Mouse (Mus musculus): ENCODE measurements at regions not wholly inside any gene's neighbourhood (a gene's known extent, or its start where the extent isn't known, plus 50 kb on each side); places are given as distances from the start of the nearest gene placed in this dataset.
A peak's percentile ranks its signal among the peaks of the same experiment; 100 is the strongest.
"Not testable (repeated sequence)": the region's sequence is repeated elsewhere in the genome, so short reads cannot be mapped to it uniquely, and the experiment has no call there.

DNA sequence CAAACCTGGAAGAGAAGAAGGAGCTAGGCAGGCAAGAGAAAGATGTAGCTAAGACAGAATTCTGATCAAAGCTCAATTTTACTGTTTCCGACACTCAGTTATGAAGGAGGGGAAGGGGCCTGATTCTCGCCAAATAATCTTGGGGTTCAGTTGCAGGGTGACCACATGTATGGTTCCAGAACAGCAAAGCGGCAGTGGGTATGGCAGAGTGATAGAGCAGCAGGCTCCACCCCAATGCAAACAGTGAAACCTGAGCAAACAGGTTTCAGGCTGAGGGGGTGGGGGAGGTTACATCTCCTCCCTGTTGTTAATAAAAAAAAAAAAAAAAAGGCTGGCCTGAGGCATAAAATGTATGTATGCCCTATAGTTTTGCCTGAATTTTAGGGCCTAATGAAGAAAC is 335.3 kb upstream of the Slc10a2 start:
- H3K27ac ChIP-seq (ENCODE audit: low read length); H3K36me3 ChIP-seq (ENCODE audit: control insufficient read depth, insufficient read depth, low read length); H3K4me2 ChIP-seq (replicated peaks; ENCODE audit: low read depth, low read length); H3K27me3 ChIP-seq (ENCODE audit: control insufficient read depth, insufficient read depth, low read length); H3K4me1 ChIP-seq (ENCODE audit: control insufficient read depth, insufficient read depth, low read length); H3K9ac ChIP-seq (replicated peaks; ENCODE audit: low read depth, low read length); H3K9me3 ChIP-seq (ENCODE audit: control insufficient read depth, low read depth, low read length); H3K4me3 ChIP-seq (ENCODE audit: low read depth, low read length): not testable (repeated sequence)
- peak; percentile 71; the same call in 1 of the 2 replicates for ATAC-seq (ENCODE audit: insufficient number of reproducible peaks, insufficient read depth, low FRiP score, low read depth)
- 80% methylated on average over 3 of the region's 3 CpGs for WGBS

DNA sequence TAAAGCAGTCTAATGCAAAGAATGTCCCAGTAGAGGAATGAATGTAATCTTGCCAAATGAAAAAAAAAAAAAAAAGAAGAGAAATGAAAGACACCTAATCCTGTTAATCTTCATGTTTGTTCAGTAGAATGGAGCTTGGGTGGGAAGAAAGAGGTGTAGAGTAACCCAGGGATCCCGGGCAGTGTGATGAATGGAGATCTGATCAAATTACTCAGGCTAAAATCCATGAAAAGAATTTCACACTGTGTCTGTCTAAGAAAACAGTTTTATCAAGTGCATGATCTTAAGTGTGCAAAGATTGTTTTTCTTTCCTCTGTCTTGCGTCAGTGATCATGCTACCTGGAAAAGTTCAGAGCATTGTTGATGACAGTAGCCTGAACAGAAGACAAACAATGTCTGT is 333.9 kb upstream of the Slc10a2 start:
- Histone ChIP-seq H3K9me3 (ENCODE audit: control insufficient read depth, low read depth, low read length) (0 out of 2 replicates have a peak, but pooled peaks cover 2% of the 10 kb centered on the region), H3K4me3 (ENCODE audit: low read depth, low read length) (no peak overlapping the region), H3K27ac (ENCODE audit: low read length) (no peak overlapping the region), H3K36me3 (ENCODE audit: control insufficient read depth, insufficient read depth, low read length) (no peaks in the 10 kb centered on the region), H3K4me2 (replicated peaks; ENCODE audit: low read depth, low read length) (no peak overlapping the region), H3K4me1 (ENCODE audit: control insufficient read depth, insufficient read depth, low read length) (no peaks in the 10 kb centered on the region), H3K27me3 (ENCODE audit: control insufficient read depth, insufficient read depth, low read length) (no peaks in the 10 kb centered on the region), H3K9ac (replicated peaks; ENCODE audit: low read depth, low read length) (no peak overlapping the region)
- no peak for ATAC-seq (ENCODE audit: insufficient number of reproducible peaks, insufficient read depth, low FRiP score, low read depth)
- WGBS = 26% methylated on average over 2 of the region's 2 CpGs

DNA sequence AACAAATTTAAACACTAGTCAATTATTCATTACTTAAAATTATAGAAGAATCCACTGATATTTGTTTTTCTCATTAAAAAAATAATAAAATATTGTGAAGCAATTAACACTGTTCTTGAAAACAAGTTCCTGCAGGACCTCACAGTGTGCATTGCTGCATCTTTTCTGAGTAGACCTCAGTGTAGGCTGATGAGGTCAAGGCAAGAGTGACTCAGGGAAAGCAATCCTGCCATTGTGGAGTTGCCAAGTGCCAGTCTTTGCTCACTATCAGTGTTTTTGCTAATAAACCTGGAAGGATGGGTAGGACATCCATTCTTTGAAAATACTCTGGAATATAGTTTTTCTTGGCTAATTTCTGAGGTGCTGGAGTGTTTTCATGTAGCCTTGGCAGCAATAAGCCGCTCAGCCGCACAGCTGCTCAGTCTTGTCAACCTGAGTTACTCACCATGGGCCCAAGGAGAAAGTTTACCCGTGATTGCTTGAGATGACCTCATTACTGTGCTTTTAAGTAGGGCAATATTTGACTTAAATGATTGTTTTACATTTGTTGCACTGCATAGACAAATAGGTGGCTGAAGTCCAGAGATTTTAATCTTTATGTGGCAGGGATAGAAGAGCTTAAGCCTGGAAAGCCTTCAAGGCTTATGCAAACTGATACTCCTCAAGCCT is 323.3 kb upstream of the Slc10a2 start:
- no peaks in the 10 kb centered on the region for H3K36me3 ChIP-seq (ENCODE audit: control insufficient read depth, insufficient read depth, low read length)
- no peak overlapping the region for H3K9ac ChIP-seq (replicated peaks; ENCODE audit: low read depth, low read length)
- H3K27ac ChIP-seq (ENCODE audit: low read length) = no peak overlapping the region
- ATAC-seq (ENCODE audit: insufficient number of reproducible peaks, insufficient read depth, low FRiP score, low read depth) = peak; percentile 85
- no peaks in the 10 kb centered on the region for H3K4me1 ChIP-seq (ENCODE audit: control insufficient read depth, insufficient read depth, low read length)
- no peak overlapping the region for H3K4me3 ChIP-seq (ENCODE audit: low read depth, low read length)
- 32% methylated on average over 3 of the region's 3 CpGs for WGBS
- H3K9me3 ChIP-seq (ENCODE audit: control insufficient read depth, low read depth, low read length) = no peaks in the 10 kb centered on the region
- H3K27me3 ChIP-seq (ENCODE audit: control insufficient read depth, insufficient read depth, low read length) = no peaks in the 10 kb centered on the region
- H3K4me2 ChIP-seq (replicated peaks; ENCODE audit: low read depth, low read length) = no peak overlapping the region

DNA sequence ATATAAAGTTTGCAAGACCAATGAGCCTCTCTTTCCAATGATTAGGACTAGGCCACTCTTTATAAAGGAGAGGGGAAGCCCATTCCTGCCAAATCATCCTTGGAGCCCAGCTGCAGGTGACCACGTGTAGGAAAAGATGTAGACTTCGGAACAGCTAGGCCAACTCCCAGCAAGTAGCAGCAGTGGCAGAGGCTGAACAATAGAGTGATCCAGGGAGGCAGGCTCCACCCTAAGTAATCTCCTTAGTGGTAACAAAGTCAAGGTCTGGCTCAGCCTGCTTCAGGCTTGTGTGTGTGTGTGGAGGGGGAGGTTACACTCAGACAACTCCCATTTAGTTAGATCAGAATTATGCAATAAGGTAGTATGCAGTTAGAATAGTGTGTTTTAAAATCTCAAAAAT is 311.7 kb upstream of the Slc10a2 start:
- H3K9me3 ChIP-seq (ENCODE audit: control insufficient read depth, low read depth, low read length); H3K36me3 ChIP-seq (ENCODE audit: control insufficient read depth, insufficient read depth, low read length); ATAC-seq (ENCODE audit: insufficient number of reproducible peaks, insufficient read depth, low FRiP score, low read depth); H3K9ac ChIP-seq (replicated peaks; ENCODE audit: low read depth, low read length); H3K4me2 ChIP-seq (replicated peaks; ENCODE audit: low read depth, low read length); H3K4me3 ChIP-seq (ENCODE audit: low read depth, low read length); H3K4me1 ChIP-seq (ENCODE audit: control insufficient read depth, insufficient read depth, low read length); H3K27ac ChIP-seq (ENCODE audit: low read length); H3K27me3 ChIP-seq (ENCODE audit: control insufficient read depth, insufficient read depth, low read length): not testable (repeated sequence)
- WGBS = 43% methylated on average over 2 of the region's 2 CpGs

DNA sequence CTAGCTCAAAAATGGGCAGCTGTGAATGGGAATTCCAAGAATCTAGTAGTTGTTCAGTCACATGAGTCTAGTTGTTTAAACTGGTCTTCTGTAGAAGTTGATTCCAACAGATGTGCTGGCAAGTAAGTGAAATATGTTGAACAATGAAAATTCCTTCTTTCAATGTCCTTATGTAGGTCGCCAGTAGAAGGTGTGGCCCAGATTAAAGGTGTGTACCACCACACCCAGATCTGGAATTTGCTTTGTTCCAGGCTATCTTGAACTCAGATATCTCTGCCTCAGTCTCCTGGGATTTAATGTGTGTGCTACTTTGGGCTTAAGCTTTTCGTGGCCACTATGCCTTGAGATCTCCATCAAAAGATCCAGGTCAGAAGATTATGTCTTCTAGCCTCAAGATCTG is 279.7 kb upstream of the Slc10a2 start:
- ATAC-seq (ENCODE audit: insufficient number of reproducible peaks, insufficient read depth, low FRiP score, low read depth) = no peak
- no peak overlapping the region for H3K9ac ChIP-seq (replicated peaks; ENCODE audit: low read depth, low read length)
- H3K4me2 ChIP-seq (replicated peaks; ENCODE audit: low read depth, low read length) = no peak overlapping the region
- 62% methylated on average over 2 of the region's 2 CpGs for WGBS
- no peaks in the 10 kb centered on the region for H3K9me3 ChIP-seq (ENCODE audit: control insufficient read depth, low read depth, low read length)
- no peak overlapping the region for H3K27ac ChIP-seq (ENCODE audit: low read length)
- H3K4me3 ChIP-seq (ENCODE audit: low read depth, low read length) = no peak overlapping the region
- no peaks in the 10 kb centered on the region for H3K36me3 ChIP-seq (ENCODE audit: control insufficient read depth, insufficient read depth, low read length)
- H3K27me3 ChIP-seq (ENCODE audit: control insufficient read depth, insufficient read depth, low read length) = no peaks in the 10 kb centered on the region
- H3K4me1 ChIP-seq (ENCODE audit: control insufficient read depth, insufficient read depth, low read length) = no peaks in the 10 kb centered on the region

DNA sequence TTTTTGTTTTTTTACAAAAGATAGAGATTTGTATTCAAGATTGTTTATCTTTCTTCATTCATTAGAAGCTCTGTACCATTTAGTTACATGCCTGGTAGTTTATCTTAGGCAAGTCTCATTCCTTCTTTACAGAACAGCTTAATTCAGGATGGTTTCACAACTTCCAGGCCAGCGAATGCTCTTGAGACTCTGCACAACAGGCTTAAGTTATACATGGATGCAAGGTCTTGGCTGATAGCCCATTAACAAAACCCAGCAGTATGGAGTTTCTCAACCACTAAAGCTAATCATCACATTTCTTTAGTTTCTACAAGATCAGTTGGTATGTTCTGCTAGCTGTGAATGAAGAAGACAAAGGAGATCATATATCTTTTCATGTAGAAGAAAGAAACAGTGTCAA is 272.9 kb upstream of the Slc10a2 start:
- 76% methylated on average over 1 of the region's 1 CpGs for WGBS
- Histone ChIP-seq H3K4me2 (replicated peaks; ENCODE audit: low read depth, low read length) (no peak overlapping the region), H3K4me1 (ENCODE audit: control insufficient read depth, insufficient read depth, low read length) (no peaks in the 10 kb centered on the region), H3K27me3 (ENCODE audit: control insufficient read depth, insufficient read depth, low read length) (no peaks in the 10 kb centered on the region), H3K27ac (ENCODE audit: low read length) (no peak overlapping the region), H3K4me3 (ENCODE audit: low read depth, low read length) (no peak overlapping the region), H3K9ac (replicated peaks; ENCODE audit: low read depth, low read length) (no peak overlapping the region), H3K36me3 (ENCODE audit: control insufficient read depth, insufficient read depth, low read length) (no peaks in the 10 kb centered on the region), H3K9me3 (ENCODE audit: control insufficient read depth, low read depth, low read length) (no peaks in the 10 kb centered on the region)
- ATAC-seq (ENCODE audit: insufficient number of reproducible peaks, insufficient read depth, low FRiP score, low read depth) = no peak

DNA sequence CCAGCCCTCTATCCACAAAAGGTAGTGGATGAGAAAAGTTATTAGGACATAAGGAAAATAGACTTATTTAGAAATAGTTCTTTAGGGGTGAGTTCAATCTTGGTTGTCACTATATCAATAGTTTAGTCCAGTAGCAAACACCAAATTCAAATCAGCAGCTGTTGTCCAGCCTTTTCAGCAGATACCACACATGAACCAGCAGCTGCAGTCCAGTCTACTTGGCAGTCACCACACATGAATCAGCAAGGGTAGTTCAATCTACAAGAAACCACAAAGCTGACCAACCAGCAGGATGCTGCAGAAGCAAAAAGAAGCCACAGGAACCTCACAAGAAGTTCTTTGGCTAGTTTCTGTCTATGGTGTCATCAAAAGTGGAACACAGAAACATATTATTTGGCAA is 234.8 kb upstream of the Slc10a2 start:
- Histone ChIP-seq H3K27ac (ENCODE audit: low read length) (no peak overlapping the region), H3K9ac (replicated peaks; ENCODE audit: low read depth, low read length) (no peak overlapping the region), H3K4me2 (replicated peaks; ENCODE audit: low read depth, low read length) (no peak overlapping the region), H3K4me1 (ENCODE audit: control insufficient read depth, insufficient read depth, low read length) (no peaks in the 10 kb centered on the region), H3K36me3 (ENCODE audit: control insufficient read depth, insufficient read depth, low read length) (no peaks in the 10 kb centered on the region), H3K9me3 (ENCODE audit: control insufficient read depth, low read depth, low read length) (no peaks in the 10 kb centered on the region), H3K27me3 (ENCODE audit: control insufficient read depth, insufficient read depth, low read length) (no peaks in the 10 kb centered on the region), H3K4me3 (ENCODE audit: low read depth, low read length) (no peak overlapping the region)
- ATAC-seq (ENCODE audit: insufficient number of reproducible peaks, insufficient read depth, low FRiP score, low read depth) = no peak

DNA sequence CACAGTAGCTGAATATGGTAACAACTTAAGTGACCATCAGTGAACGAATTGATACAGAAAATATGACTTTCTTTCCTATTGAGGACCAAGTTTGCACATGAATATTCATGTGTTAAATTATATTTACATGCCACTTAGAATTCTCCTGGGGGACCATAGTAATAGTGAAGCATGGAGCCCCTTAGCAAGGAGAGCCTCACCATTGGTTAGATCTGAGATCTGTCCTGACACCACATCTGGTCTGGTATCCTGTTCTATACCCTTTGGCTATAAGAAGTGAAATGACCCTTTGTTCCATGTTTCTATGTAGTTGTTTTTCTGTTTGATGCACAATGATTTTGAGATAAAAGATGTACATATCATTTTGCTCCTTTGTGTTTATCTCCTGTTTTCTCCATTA is 209.4 kb upstream of the Slc10a2 start:
- H3K27me3 ChIP-seq (ENCODE audit: control insufficient read depth, insufficient read depth, low read length) = no peaks in the 10 kb centered on the region
- no peak overlapping the region for H3K9ac ChIP-seq (replicated peaks; ENCODE audit: low read depth, low read length)
- H3K4me1 ChIP-seq (ENCODE audit: control insufficient read depth, insufficient read depth, low read length) = no peaks in the 10 kb centered on the region
- H3K4me2 ChIP-seq (replicated peaks; ENCODE audit: low read depth, low read length) = no peak overlapping the region
- H3K36me3 ChIP-seq (ENCODE audit: control insufficient read depth, insufficient read depth, low read length) = no peaks in the 10 kb centered on the region
- H3K27ac ChIP-seq (ENCODE audit: low read length) = no peak overlapping the region
- no peaks in the 10 kb centered on the region for H3K9me3 ChIP-seq (ENCODE audit: control insufficient read depth, low read depth, low read length)
- H3K4me3 ChIP-seq (ENCODE audit: low read depth, low read length) = no peak overlapping the region
- no peak for ATAC-seq (ENCODE audit: insufficient number of reproducible peaks, insufficient read depth, low FRiP score, low read depth)
- WGBS = 82% methylated on average over 1 of the region's 1 CpGs

DNA sequence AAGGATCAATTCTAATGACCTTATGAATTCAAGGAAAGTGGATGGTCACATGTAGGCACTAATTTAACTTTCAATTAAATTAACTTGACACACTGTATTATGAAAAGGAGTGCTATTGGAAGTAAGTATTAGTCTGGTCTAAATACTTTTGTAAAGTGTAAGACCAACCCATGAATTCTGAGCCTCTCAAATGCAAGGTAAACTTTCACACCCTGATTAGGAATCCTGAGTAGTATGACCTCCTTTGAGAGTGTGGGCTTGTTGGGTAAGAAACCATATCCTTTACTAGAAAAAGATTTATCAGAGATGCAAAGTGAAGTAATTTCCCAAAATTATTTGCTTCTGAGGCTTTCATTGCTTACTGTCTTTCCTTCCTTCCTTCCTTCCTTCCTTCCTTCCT is 194.8 kb upstream of the Slc10a2 start:
- H3K9me3 ChIP-seq (ENCODE audit: control insufficient read depth, low read depth, low read length) = no peaks in the 10 kb centered on the region
- H3K36me3 ChIP-seq (ENCODE audit: control insufficient read depth, insufficient read depth, low read length) = no peaks in the 10 kb centered on the region
- no peak overlapping the region for H3K9ac ChIP-seq (replicated peaks; ENCODE audit: low read depth, low read length)
- H3K4me1 ChIP-seq (ENCODE audit: control insufficient read depth, insufficient read depth, low read length) = no peaks in the 10 kb centered on the region
- no peak overlapping the region for H3K27ac ChIP-seq (ENCODE audit: low read length)
- no peak for ATAC-seq (ENCODE audit: insufficient number of reproducible peaks, insufficient read depth, low FRiP score, low read depth)
- no peaks in the 10 kb centered on the region for H3K27me3 ChIP-seq (ENCODE audit: control insufficient read depth, insufficient read depth, low read length)
- no peak overlapping the region for H3K4me3 ChIP-seq (ENCODE audit: low read depth, low read length)
- no peak overlapping the region for H3K4me2 ChIP-seq (replicated peaks; ENCODE audit: low read depth, low read length)
